Mouse (Mus musculus) ovary, postnatal 10 days (tissue): ENCODE measurements at regions not wholly inside any gene's neighbourhood (a gene's known extent, or its start where the extent isn't known, plus 50 kb on each side); places are given as distances from the start of the nearest gene placed in this dataset.

Experiments used
- DNase-seq: peaks from one replicate; pipeline ENCODE4 v3.0.0; 2022; ENCODE audit warnings: low spot score

DNA sequence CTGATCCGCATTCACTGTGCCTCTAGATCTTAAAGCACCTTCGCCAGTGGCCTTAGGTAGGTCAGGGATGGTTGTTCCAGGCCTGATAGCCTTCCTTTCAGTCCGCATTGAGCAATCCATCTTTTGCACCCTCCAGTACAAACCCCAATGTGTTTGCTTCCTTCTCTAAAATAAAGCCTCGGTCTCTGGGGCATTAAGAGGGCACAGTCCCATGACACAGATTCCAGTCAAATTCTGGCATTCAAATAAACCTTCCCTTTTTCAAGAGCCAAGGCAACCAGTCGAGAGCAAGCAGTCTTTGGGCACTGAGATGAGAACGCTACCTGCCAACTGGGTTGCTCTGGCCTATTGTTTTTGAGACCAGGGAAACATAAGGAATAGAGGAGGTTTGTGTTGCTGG lies 57.8 kb upstream of the Sash1 start:
- DNase-seq: no peak

DNA sequence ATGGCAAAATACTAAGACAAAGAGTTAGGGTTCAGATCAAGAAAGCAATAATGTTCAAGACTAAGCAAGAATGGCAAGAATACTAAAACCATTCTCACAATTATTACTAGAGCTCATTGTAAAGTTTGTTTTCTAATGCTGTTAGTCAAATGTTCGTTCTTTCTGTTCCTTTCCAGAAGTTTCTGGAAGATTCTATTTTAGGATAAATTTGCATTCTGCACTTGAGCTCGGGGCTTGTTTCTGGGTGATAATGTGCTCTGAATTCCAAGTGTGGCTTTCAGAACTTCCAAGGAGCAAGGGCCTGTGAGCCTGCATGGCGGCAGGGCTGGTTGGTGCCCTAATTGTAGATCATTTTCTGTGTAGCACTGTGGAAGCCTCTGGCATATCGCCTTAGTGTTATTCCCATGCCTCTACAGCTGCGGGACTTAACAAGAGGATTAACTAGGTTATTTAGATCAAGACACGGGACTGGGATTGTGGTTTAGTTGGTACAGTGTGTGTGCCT lies 57.1 kb upstream of the Sash1 start:
- DNase-seq: no peak

DNA sequence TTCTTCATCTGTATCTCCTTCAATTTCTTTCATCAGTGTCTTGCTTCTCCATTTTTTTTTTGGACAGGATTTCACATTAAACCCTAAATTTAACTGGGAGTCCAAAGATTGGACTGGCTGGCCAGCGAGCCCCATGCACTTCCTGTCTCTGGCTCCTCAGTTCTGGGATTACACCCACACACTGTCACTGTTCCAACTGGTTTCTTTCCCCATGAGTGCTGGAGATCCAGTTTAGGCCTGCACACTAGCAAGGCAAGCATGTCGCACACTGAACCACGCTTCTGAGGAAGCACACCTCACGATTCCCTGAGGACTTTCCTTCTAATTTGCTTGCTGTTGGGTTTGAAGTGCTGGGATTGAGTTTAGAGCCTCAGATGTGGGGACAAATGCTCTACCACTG lies 50.5 kb upstream of the Sash1 start:
- no peak for DNase-seq
